Mouse (Mus musculus) cerebellum, adult 2 months (tissue): ENCODE results near the gene Nhp2. TPM values are rescaled to one million over a fixed set of nuclear protein-coding genes. Genes with fewer than 3 reads are reported as not detected.
A peak's percentile ranks its signal among the peaks of the same experiment; 100 is the strongest.

Experiments used
- DNase-seq, 2 experiments: peaks; one replicate each; pipeline ENCODE4 v3.0.0; 2021
- H3K27ac ChIP-seq: fragments of 200-500 bp; 2 replicates; pipeline ENCODE4 v1.5.1; 2012; ENCODE audit warnings: low read length, control low read depth, inconsistent platforms; ENCODE audit not compliant: insufficient read depth
- H3K27me3 ChIP-seq: fragments of 200-500 bp; 2 replicates; pipeline ENCODE4 v1.6.1; 2012; ENCODE audit warnings: inconsistent platforms, mild to moderate bottlenecking, low read length, moderate library complexity; ENCODE audit not compliant: control insufficient read depth, insufficient read depth
- H3K4me1 ChIP-seq: fragments of 200-500 bp; 2 replicates; pipeline ENCODE4 v1.6.1; 2011; ENCODE audit warnings: low read length; ENCODE audit not compliant: control insufficient read depth, insufficient read depth
- H3K4me3 ChIP-seq: fragments of 200-500 bp; replicated peaks from 2 replicates; pipeline ENCODE3; 2011; ENCODE audit warnings: mild to moderate bottlenecking, low read depth, low read length, control low read depth; ENCODE audit not compliant: insufficient read depth
- CTCF ChIP-seq: fragments of 200-500 bp; IDR thresholded peaks from 2 replicates; pipeline ENCODE4 v1.5.1; 2011; ENCODE audit warnings: low read depth, mild to moderate bottlenecking, control low read depth, low read length, moderate library complexity, borderline replicate concordance; ENCODE audit not compliant: insufficient read depth
- POLR2A ChIP-seq: fragments of 200-500 bp; IDR thresholded peaks from 2 replicates; pipeline ENCODE4 v1.6.1; 2011; ENCODE audit warnings: low read length, control low read depth, borderline replicate concordance; ENCODE audit not compliant: insufficient read depth
- WGBS: fragments of 180-500 bp; shearing (Covaris S2); methylation state at CpG from one replicate; pipeline ENCODE4 v1.1.7; 2018; 5-methylcytosine and 5-hydroxymethylcytosine counted together
- polyA plus RNA-seq: library from polyadenylated mRNA; depleted of rRNA; stranded (reverse); fragments of >200 nt; gene quantifications from 2 replicates; pipeline ENCODE4 v1.2.3, GENCODE M21; 2012

The Nhp2 gene
- polyA plus RNA-seq, 1 experiment = 48.4 TPM

DNA sequence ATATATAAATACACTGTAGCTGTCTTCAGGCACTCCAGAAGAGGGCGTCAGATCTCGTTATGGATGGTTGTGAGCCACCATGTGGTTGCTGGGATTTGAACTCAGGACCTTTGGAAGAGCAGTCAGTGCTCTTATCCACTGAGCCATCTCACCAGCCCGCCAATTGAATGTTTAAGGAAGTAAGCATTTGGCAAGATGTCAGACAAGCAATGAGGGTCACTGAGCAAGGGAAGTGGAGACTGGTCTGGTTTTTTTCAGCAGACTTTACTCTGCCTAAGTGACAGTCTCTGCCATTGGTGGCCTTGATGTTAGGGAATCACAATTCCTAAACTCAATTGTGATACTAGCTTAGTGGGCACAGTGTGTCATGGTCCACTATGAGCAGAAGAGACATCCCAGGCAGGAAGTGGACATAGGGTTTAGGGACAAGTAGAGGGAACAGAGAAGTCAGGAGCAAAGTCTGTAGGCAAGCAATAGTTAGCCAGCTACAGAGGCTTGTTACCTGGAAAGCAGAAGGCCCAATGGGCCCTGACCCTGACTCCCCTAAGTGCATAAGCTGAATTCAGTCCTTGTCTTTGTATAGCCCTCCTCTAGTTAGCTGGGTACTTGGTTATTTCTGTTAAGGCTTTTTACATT is 24.7 kb upstream of the Nhp2 start:
- H3K27ac ChIP-seq = no peak overlapping the region
- no peaks in the 10 kb centered on the region for H3K27me3 ChIP-seq
- WGBS = 57% methylated on average over 3 of the region's 3 CpGs
- no peaks in the 10 kb centered on the region for H3K4me1 ChIP-seq
- TF ChIP-seq POLR2A = no peak
- no peak overlapping the region for H3K4me3 ChIP-seq
- DNase-seq = no peak

- 94% methylated on average over 1 of the region's 1 CpGs for WGBS
- DNase-seq = no peak
- no peak overlapping the region for H3K4me3 ChIP-seq
- H3K4me1 ChIP-seq = no peaks in the 10 kb centered on the region
- H3K27ac ChIP-seq = no peak overlapping the region
- TF ChIP-seq CTCF (no peak), POLR2A (no peak)
- no peaks in the 10 kb centered on the region for H3K27me3 ChIP-seq
Measured at GRCm38 (mm10) chr11:51595459-51596083, 24.0 kb upstream of the Nhp2 start.

GRCm38 (mm10) chr11:51597553-51597952 is 22.0 kb upstream of the Nhp2 start:
- DNase-seq = no peak
- WGBS = 68% methylated on average over 2 of the region's 2 CpGs
- Histone ChIP-seq H3K4me3 (no peak overlapping the region), H3K27ac (no peak overlapping the region), H3K27me3 (no peaks in the 10 kb centered on the region), H3K4me1 (no peaks in the 10 kb centered on the region)
- TF ChIP-seq POLR2A (no peak), CTCF (no peak)

DNA sequence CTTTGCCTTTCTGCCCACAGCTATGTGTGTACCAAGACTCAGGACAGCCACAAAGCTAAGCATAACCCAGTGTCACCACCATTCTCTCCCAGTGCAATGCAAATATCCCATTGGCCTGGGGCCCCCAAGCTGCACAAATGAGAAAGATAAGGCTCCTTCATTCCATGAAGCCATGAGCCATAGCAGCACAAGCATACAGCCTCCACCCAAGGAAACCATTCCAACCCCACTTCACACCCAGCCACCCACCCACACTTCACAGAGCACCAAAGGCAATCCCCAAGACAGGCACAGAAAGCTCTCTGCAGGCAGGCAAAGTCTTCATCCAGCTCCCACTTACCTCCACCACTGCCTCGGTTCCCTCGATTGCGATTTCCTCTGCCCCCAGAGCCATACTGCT is 17.3 kb upstream of the Nhp2 start:
- Histone ChIP-seq H3K4me1 (peaks cover 3% of the 10 kb centered on the region; the same call in 1 of the 2 replicates), H3K27me3 (no peaks in the 10 kb centered on the region), H3K4me3 (no peak overlapping the region), H3K27ac (no peak overlapping the region)
- WGBS = 84% methylated on average over 3 of the region's 3 CpGs
- DNase-seq = no peak
- TF ChIP-seq CTCF (no peak), POLR2A (no peak)

DNA sequence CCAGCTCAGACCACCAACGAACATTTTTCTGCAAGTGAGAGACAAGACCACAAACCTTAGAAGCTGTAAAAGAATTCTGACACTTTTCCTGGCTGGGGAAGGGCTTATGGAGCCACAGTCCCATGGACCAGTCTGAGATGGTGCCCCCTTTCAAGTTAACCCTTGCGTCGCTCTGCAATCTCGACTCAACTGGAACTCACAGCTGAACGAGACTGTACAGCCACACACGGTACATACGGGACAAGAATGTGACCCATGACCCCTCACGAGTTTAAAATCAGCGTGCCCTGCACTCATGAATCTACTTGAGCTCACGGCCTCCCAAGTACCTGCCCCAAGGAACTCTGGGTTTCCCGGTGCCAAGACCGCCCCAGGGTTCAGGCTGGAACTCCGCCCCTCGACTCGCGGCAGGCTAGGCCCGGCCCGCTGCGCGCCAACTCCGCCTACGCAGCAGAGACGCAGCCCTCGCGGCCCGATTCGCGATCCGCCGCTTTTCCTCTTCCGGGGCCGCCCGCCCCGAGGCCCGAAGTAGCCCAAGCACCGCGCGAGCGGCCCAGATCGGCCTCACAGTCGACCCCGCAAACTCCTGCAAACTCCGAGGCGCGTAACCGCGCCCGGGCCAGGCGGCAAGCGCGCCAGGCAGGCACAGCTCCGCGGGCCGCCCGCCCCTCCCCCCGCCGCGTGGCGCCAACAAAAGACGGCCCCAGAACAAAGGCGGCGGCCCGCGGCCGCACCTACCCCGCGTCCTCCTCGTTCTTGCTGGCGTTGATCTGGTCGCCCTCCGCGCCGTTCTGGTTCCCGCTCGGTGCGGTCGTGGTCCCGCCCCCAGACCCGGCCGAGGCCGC is 13.7 kb upstream of the Nhp2 start:
- WGBS = under 1% methylated on average over 81 of the region's 81 CpGs
- H3K27ac ChIP-seq = peak overlapping the region; percentile 13
- DNase-seq = peak; percentile 83
- H3K4me1 ChIP-seq = peaks cover 3% of the 10 kb centered on the region; the same call in 1 of the 2 replicates
- H3K27me3 ChIP-seq = no peaks in the 10 kb centered on the region
- TF ChIP-seq POLR2A (no peak; the same call in 1 of the 2 replicates), CTCF (no peak)
- peak overlapping the region; percentile 60 for H3K4me3 ChIP-seq

DNA sequence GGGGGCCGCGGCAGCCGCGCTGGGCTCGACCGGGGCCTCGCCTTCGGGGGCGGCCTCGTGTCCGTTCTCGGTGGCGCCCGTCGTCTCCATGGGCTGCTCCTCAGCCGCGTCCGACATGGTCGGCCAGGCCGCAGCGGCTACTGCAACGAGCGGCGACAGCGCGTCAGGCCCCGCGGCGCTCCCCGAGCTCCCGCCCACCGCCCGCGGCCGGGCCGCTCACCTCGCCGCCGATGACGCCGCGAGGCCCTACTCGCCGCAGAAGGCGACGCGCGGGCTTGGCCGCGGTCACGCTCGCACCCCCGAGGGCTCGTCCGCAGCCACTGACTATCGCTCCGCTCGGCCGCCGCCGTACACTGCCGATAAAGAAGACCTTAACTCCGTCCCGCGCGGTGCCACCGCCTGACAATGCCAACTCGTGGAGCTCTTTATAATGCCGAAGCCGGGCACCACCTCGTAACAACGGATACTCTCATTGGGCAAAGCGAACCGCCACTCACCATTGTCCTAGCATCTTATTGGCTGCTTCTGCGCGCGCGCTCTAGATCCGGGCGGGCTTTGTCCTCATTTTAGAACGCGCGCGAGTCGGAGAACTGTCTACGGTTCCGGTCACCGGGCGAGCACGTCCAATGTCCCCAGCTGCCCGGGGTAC is 13.0 kb upstream of the Nhp2 start, which contains the start of gene Hnrnpab:
Gene Hnrnpab (minus strand): TSS at position 401 of the 649 bp plus-strand sequence.
- H3K27me3 ChIP-seq = no peaks in the 10 kb centered on the region
- under 1% methylated on average over 89 of the region's 91 CpGs for WGBS
- H3K4me3 ChIP-seq = peak within 1 kb of the TSS; percentile 69
- peak within 1 kb of the TSS; percentile 57 for H3K27ac ChIP-seq
- H3K4me1 ChIP-seq = peaks cover 3% of the 10 kb centered on the region; the same call in 1 of the 2 replicates
- TF ChIP-seq POLR2A (peak; percentile 99), CTCF (no peak)
- DNase-seq = peak; percentile 98

GRCm38 (mm10) chr11:51607096-51607738 is 12.3 kb upstream of the Nhp2 start:
- DNase-seq = no peak
- no peaks in the 10 kb centered on the region for H3K27me3 ChIP-seq
- TF ChIP-seq CTCF (no peak), POLR2A (no peak)
- peak overlapping the region; percentile 57 for H3K27ac ChIP-seq
- WGBS = 7% methylated on average over 15 of the region's 15 CpGs
- H3K4me1 ChIP-seq = peaks cover 3% of the 10 kb centered on the region; the same call in 1 of the 2 replicates
- H3K4me3 ChIP-seq = peak overlapping the region; percentile 69
